Mouse (Mus musculus) kidney, adult 11 months (tissue): ENCODE results near the gene Trim56.

Source experiments
- DNase-seq: peaks from one replicate; pipeline ENCODE4 v3.0.0; 2022

Gene Trim56

GRCm38 (mm10) chr5:137073141-137073540 is 42.9 kb downstream of the Trim56 start:
- no peak for DNase-seq

DNA sequence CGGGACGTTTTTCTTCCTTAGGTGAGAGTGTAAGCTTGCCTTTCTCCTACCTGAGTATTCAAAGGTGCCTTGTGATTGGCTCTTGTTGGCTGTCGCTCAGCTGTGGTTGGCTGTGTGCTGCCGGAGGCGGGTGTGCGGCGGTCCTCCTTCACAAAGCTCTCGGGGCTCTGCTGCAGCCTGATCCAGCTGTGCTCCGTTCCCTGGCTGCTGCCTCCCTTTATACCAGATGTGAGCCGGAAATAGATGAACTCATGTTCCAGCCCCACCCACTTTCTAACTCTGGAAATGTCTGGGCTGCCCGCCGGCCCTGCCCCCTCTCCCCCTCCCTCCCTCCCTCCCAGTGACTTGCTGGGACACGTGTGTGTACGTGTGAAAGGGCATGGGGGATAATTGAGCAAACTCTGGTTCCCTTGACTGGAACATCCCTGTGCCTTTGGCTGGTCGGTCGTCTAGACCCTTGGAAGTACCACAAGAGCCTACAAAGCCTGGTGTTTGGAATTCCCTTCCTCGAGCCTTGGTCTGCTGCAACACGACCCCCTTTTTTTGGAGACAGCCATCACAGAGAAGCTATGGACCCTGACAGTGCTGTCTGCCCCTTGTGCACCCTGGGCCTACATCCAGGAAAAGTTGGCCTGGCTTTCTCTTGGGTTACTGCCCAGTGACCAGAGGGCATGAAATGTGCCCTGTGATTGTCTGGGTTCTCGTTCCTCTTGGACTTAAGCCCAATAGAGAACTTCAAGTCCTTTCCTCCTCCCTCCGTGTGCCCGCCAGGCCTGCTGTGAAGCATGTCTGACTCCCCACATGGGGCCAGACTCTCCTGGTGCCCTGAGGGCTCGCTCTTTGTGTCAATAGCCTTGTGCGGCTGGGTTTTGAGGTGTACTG is 43.7 kb downstream of the Trim56 start, which contains the start of gene Serpine1:
Serpine1 (minus strand) TSS at position 190 of the 882 bp plus-strand sequence.
- DNase-seq: peak; percentile 96

GRCm38 (mm10) chr5:137070881-137071605 is 45.0 kb downstream of the Trim56 start:
- no peak for DNase-seq

- DNase-seq: no peak
Observed at GRCm38 (mm10) chr5:137068711-137069110, 47.3 kb downstream of the Trim56 start.

- DNase-seq: no peak
Observed at GRCm38 (mm10) chr5:137065923-137066322, 50.1 kb downstream of the Trim56 start.

- no peak for DNase-seq
Observed at GRCm38 (mm10) chr5:137065454-137065853, 50.6 kb downstream of the Trim56 start.

- no peak for DNase-seq
Observed at GRCm38 (mm10) chr5:137062601-137063000, 53.4 kb downstream of the Trim56 start.

DNA sequence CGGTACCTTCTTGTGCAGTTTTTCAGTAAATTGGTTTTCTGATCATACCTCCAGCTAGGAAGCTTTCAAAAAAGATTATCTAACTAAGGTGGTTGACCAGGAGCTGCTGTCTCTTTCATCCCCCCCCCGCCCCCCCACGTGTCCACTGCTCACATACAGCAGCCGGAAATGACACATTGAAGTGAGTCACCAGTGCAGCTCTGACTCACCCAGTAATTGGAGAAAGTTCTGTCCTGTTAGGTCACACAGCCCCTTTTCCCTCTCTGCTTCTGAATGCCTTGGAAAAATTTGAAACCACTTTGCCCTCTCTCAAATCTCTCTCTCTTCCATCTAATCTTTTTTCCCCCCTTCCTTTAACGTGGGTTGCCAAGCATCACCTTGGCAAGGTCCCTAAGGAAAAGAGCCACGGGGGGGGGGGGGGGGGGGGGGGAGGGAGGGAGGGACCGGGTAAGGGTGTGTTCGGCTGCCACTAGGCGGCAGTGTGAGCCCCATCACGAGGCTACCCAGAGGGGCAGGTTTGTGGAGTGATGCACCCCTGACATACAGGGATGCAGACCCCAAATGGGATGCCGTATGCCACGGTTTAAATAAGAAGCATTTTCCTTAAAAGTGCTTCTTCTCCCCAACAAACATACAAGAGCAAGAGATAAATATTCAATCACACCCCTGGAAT is 54.1 kb downstream of the Trim56 start:
- peak; percentile 23 for DNase-seq
